Mouse (Mus musculus) G1E-ER4 (cell line): ENCODE results near the gene Tle1. TPM values are rescaled to one million over a fixed set of nuclear protein-coding genes. Genes with fewer than 3 reads are reported as not detected.

Experiments
- GATA1 ChIP-seq: IDR thresholded peaks from one replicate; pipeline ENCODE4 v1.8.0; 2012; ENCODE audit warnings: low read length, inconsistent platforms
- polyA plus RNA-seq: library from polyadenylated mRNA; stranded (reverse); fragments of >175 nt; gene quantifications from 2 replicates; pipeline ENCODE4 v1.2.3, GENCODE M21; 2012

Gene Tle1
- not detected in 2 replicates for polyA plus RNA-seq

- no peak for TF ChIP-seq GATA1
Observed at GRCm38 (mm10) chr4:72200559-72201409, at the start of gene Tle1. Gene Tle1 (minus strand): TSS chr4:72200919.

- TF ChIP-seq GATA1: no peak
Observed at GRCm38 (mm10) chr4:72233584-72234219, 33.0 kb upstream of the Tle1 start.

GRCm38 (mm10) chr4:72232206-72232605 is 31.5 kb upstream of the Tle1 start:
- TF ChIP-seq GATA1: no peak

- no peak for TF ChIP-seq GATA1
Observed at GRCm38 (mm10) chr4:72230832-72231231, 30.1 kb upstream of the Tle1 start.

GRCm38 (mm10) chr4:72221629-72222028 is 20.9 kb upstream of the Tle1 start:
- TF ChIP-seq GATA1: no peak

GRCm38 (mm10) chr4:72204420-72205045 is 3.8 kb upstream of the Tle1 start:
- TF ChIP-seq GATA1: no peak

- no peak for TF ChIP-seq GATA1
Observed at GRCm38 (mm10) chr4:72201521-72201991, 837 bp upstream of the Tle1 start.

GRCm38 (mm10) chr4:72199571-72200558 is 854 bp downstream of the Tle1 start:
- TF ChIP-seq GATA1: no peak

- TF ChIP-seq GATA1: no peak
Observed at GRCm38 (mm10) chr4:72198877-72199411, 1.8 kb downstream of the Tle1 start.

GRCm38 (mm10) chr4:72197888-72198605 is 2.7 kb downstream of the Tle1 start:
- no peak for TF ChIP-seq GATA1

- no peak for TF ChIP-seq GATA1
Observed at GRCm38 (mm10) chr4:72195116-72195835, 5.4 kb downstream of the Tle1 start.

GRCm38 (mm10) chr4:72193276-72193675 is 7.4 kb downstream of the Tle1 start:
- no peak for TF ChIP-seq GATA1

- no peak for TF ChIP-seq GATA1
Observed at GRCm38 (mm10) chr4:72184476-72184875, 16.2 kb downstream of the Tle1 start.
